Mouse (Mus musculus) brown adipose tissue, adult 24 weeks (tissue): ENCODE measurements around the gene Tmem217. TPM values are rescaled to one million over a fixed set of nuclear protein-coding genes. Genes with fewer than 3 reads are reported as not detected.
A peak's percentile ranks its signal among the peaks of the same experiment; 100 is the strongest.

ENCODE experiments used
- H3K27ac ChIP-seq: fragments of 200-500 bp; replicated peaks from 2 replicates; pipeline ENCODE4 v1.5.1; 2012; ENCODE audit warnings: low read depth, mild to moderate bottlenecking, low read length
- H3K4me1 ChIP-seq: fragments of 200-500 bp; 2 replicates; pipeline ENCODE4 v1.6.1; 2012; ENCODE audit warnings: low read length, mixed read lengths; ENCODE audit not compliant: control insufficient read depth, insufficient read depth, insufficient read length
- H3K4me3 ChIP-seq: fragments of 200-500 bp; 2 replicates; pipeline ENCODE4 v1.5.1; 2012; ENCODE audit warnings: low read depth, mild to moderate bottlenecking, low read length, moderate library complexity; ENCODE audit not compliant: insufficient read depth
- polyA plus RNA-seq: library from polyadenylated mRNA; stranded (reverse); fragments of >200 nt; gene quantifications from 2 replicates; pipeline ENCODE4 v1.2.4, GENCODE M21; 2012; ENCODE audit not compliant: missing spikeins, insufficient read depth, insufficient read length

Tmem217 gene
- polyA plus RNA-seq, 1 experiment, result not detected

DNA sequence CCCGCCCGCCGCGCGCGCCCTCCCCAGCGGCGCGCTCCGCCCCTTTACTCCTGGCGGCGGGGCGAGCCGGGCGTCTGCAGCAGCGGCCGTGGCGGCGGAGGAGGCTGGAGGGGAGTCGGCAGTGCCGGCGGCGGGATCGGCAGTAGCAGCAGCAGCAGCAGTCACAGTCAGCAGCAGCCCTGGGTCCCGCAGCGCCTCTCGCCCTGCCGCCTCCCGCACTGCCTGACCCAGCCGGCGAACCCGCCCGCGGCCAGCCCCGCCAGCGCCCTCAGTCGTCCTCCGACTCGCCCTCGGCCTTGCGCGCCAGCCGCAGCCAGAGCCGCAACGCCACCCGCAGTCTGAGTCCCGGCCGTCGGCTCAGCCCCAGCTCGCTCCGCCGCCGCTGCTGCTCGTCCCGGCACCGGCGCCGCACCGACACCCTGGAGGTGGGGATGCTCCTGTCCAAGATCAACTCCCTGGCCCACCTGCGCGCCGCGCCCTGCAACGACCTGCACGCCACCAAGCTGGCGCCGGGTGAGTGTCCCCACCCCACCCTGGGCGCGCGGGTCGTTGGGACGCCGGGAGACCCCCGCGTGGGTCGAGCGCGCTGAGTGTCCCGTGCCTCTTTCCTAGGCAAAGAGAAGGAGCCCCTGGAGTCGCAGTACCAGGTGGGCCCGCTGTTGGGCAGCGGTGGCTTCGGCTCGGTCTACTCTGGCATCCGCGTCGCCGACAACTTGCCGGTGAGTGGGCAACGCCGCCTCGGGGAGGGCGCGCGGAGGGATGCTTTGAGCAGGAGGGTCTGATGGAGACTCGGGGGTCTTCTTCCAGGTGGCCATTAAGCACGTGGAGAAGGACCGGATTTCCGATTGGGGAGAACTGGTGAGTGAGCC is 61.2 kb downstream of the Tmem217 start, which contains the start of gene Pim1:
Pim1 (plus strand) TSS at position 41 of the 869 bp plus-strand sequence.
- H3K4me3 ChIP-seq, result peak within 1 kb of the TSS; percentile 98
- H3K4me1 ChIP-seq, result 0 out of 2 replicates have a peak, but pooled peaks cover 3% of the 10 kb centered on the region
- H3K27ac ChIP-seq, result peak within 1 kb of the TSS; percentile 88

DNA sequence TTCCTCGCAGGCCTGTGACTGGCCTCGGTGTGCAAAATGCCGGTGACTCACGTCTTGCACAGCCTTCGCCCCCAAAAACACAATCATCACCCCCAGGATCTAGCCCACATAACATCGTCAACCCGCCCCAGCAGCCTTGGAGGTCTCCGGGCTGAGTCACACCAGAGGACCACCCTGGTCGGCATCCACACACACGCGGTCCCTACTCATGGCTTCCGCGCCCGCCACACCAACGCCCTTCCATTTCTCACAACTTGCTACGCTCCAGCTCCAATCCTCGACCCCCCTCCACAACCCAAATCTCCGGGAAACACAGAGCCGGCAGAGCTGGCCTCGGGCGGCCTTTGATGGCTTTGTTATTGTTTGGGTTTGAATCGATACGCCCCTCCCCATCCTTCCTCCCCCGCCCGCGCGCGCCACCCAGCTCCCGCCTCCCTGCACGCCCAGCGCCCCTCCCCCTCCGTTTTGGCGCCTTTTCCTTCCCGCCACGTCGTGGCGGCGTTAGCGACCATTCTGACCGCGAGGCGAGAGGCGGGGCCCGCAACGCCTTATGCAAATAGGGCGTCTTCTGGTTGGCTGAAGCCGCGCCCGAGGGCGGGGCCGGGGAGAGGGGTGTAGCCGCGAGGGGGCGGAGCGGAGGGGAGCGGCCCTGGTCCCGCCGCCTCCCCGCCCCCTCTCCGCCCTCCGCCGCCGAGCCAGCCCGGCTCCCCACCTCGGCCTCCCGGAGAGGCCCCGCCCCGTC is 62.0 kb downstream of the Tmem217 start:
- H3K27ac ChIP-seq, result peak overlapping the region; percentile 88
- 0 out of 2 replicates have a peak, but pooled peaks cover 3% of the 10 kb centered on the region for H3K4me1 ChIP-seq
- H3K4me3 ChIP-seq, result peak overlapping the region; percentile 73

DNA sequence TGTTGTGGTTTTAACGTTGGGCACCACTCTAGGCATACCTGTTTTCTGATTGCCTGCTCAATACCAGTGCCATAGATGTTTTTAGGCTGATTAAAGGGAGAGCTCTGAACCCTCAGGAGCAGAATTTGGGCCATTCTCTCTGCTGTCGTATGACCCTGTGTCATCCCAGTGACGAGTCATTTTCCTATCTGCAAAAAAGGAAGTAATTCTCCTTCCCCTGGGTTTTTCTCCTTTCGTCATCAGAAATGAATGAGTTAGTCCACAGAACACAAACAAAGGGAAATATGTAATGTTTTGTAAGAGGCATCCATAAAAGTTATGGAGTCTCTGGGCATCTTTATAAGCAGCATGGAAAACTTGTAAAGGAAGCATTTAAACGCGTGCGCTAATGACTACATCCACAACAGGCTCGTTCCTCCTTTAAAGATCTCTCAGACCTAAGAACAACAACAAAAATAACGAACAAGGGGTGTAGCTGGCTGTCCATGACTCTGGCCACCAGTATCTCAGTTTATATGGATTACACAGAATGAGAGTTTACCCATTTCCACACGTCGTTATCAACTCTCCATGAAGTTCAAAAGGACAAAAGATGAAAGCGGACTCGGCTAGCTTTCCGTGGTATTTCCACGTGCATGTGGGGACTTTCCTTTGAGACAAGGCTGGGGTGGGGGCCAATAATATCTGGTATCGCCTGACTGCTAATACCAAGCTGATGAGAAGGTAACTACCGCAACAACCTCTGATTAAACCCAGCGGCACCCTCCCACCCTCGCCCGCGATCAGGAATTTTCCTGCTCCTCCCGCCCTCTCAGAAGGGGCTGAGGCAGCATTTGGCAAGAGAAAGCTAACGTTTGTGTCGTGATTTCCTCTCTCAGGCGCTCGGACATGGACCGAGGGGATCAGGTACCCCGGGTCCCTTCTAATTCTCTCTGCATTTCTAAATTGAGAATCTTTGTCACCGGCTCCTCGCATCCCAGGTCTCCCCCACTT is 62.9 kb downstream of the Tmem217 start:
- Histone ChIP-seq H3K4me3 (peak overlapping the region; percentile 73), H3K4me1 (no peaks in the 10 kb centered on the region), H3K27ac (peak overlapping the region; percentile 88)

DNA sequence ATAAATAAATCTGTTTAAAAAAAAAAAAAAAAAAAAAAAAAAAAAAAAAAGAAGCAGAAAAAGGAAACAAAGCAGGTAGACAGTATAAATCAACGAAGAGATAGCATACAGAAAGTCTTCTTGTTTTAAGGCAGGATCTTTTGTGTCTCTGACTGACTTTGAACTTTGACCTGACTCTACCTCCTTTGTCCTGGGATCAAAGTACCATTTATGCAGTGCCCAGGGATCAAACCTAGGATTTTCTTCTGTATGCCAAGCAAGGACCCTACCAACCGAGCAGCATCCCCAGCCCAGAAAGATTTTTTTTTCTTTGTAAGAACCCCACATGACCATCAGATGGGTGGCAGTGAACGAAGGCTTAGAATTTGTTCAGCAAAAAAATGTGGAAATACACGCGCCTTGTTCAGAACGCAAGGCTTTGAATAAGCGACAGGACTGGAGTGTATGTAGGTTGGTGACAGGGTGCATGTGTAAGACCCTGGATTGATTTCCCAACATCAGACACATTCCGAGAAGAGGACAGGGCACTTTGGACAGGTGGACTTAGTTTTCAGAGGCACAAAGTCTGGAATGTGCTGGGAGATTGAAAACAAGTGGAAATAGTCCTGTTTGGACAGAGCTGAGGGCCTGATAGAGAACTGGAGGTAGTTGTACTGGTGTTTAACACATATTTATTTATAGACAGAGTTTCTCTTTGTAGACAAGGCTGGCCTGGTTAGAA is 63.8 kb downstream of the Tmem217 start:
- H3K4me3 ChIP-seq, result no peak overlapping the region
- peak overlapping the region; percentile 1; the same call in 1 of the 2 replicates for H3K27ac ChIP-seq
- no peaks in the 10 kb centered on the region for H3K4me1 ChIP-seq

DNA sequence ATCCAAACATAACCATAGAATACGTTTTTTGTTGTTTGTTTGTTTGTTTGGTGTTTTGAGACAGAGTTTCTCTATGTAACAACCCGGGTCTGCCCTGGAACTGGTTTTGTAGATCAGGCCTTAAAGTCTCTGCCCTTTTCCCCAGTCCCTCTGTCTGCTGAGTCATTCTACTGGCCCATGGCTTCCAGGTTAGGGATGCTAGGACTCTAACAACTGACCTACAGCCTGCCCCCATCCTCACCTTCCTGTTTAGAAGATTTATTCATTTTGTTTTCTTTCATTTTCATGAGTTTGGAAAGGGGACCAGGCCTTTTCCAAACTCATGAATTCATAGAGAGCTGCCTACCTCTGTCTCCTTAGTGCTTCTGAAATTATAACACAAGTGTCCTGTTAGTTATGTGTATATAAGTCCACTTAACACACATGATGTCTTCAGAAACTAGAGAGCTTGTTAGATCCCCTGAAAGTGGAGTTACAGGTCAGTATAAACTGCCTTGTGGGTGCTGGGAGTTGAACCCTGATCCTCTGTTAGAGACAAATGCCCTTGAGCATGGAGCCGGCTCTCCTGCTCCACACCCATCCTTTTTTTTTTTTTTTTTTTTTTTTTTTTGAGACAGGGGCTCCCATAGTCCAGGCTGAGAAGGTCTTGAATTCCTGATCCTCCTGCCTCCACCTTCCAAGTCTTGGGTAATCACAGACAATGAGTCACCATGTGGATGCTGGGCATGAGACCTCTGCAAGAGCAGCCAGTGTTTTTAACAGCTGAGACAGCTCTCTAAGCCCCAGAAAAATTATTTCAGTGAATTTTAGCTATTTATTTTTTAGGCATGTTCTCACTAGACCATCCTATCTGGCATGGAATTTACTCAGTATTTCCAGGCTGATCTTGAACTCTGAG is 66.6 kb downstream of the Tmem217 start:
- Histone ChIP-seq H3K4me1 (no peaks in the 10 kb centered on the region), H3K4me3 (no peak overlapping the region), H3K27ac (peak overlapping the region; percentile 77)

DNA sequence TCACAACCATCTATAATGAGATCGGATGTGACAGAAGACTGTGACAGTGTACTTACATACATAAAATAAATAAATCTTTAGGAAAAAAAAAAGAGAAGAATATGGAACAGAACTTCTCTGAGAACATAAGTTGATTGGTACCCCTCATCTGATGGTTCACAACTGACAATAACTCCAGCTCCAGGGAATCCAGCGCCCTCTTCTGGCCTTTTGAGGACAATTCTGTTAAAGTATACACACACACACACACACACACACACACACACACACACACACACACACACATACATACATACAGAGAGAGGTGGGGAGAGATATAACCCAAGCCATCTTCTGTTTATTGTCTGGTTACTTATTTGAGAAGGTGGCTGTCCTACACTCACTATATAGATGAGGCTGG is 67.8 kb downstream of the Tmem217 start:
- H3K4me3 ChIP-seq, result no peak overlapping the region
- H3K27ac ChIP-seq, result no peak overlapping the region

DNA sequence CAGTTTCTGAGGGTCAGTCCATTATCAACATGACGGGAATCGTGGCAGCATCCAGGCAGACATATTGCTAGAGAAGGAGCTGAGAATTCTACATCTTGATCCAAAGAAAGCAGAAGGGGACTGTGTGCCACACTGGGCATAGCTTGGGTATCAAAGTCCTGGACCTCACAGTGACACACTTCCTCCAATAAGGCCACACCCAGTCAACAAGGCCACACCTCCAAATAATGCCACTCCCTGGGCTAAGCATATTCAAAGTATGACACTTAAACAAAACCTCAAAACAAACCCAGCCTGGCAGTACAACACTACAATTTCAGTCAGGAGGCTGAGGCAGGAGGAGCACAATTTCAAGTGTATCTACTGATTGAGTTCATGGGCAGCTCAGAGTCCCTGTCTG is 68.9 kb downstream of the Tmem217 start:
- H3K27ac ChIP-seq, result no peak overlapping the region
- H3K4me3 ChIP-seq, result no peak overlapping the region
- H3K4me1 ChIP-seq, result no peaks in the 10 kb centered on the region

More for the DNA sequence above, 67.8 kb downstream of the Tmem217 start:
- no peaks in the 10 kb centered on the region for H3K4me1 ChIP-seq

DNA sequence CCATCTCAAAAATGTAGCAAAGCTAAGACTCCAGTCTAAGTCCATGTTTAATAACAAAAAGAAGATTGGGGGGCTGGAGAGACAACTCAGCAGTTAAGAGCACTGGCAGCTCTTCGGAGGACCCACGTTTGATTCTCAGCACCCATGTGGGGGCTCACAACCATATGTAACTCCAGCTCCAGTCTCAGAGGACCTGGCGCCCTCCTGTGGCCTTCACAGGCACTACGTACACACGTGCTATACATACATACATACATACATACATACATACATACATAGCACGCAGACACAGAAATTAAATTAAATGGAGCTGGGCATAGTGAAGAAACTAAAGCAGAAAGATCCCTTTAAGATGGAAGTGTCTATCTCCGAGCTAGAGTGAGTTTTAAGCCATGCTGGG is 69.6 kb downstream of the Tmem217 start:
- Histone ChIP-seq H3K27ac (no peak overlapping the region), H3K4me1 (no peaks in the 10 kb centered on the region), H3K4me3 (no peak overlapping the region)

DNA sequence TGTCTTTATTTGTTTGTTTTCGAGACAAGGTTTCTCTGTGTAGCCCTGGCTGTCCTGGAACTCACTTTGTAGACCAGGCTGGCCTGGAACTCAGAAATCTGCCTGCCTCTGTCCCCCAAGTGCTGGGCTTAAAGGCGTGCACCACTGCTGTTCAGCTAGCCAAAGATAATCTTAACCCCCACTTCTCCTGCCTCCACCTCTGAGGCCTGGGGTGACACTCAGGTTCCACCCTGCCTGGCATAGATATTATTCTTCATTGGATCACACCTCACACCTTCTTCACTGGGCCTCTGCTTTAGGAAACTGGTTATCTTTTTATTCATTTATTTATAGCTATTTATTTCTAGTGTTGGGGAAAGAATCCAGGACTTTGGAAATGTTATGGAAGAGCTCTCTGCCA is 71.9 kb downstream of the Tmem217 start:
- Histone ChIP-seq H3K4me1 (no peaks in the 10 kb centered on the region), H3K4me3 (no peak overlapping the region), H3K27ac (no peak overlapping the region)

DNA sequence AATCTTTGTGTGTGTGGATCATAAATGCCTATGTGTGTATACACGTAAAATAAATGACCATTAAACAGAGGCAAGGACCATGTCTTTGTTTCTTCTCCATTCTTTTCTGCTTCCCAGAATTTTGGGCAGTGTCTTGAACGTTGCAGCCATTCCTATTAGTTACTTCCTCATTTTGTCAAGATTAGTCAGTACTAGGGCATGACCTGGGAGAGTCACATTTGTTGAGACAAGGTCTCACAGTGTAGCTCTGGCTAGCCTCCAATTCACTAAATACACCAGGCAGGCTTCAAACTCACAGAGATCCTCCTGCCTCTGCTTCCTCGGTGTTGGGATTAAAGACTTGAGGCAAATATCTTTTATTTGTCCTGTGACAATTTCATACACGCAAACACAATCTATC is 73.9 kb downstream of the Tmem217 start:
- no peak overlapping the region for H3K4me3 ChIP-seq
- no peaks in the 10 kb centered on the region for H3K4me1 ChIP-seq
- no peak overlapping the region for H3K27ac ChIP-seq

DNA sequence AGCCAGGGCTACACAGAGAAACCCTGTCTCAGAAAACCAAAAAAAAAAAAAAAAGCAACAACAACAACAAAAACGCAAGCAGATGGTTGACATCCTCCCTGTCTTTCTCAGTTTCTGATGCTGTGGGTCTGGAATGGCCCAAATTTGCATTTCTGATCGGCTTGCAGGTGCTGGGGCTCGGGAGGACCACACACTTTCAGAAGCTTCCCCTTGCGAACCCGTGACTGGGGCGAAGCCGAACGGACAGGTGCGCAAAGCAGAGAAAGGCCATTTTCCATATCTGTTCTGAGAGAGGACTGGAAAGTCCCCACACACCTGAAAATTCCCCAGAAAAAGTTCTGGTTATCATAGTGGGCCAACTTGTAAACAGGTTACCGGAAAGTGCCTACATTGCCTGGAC is 74.8 kb downstream of the Tmem217 start:
- H3K4me1 ChIP-seq, result no peaks in the 10 kb centered on the region
- H3K27ac ChIP-seq, result no peak overlapping the region
- no peak overlapping the region for H3K4me3 ChIP-seq

DNA sequence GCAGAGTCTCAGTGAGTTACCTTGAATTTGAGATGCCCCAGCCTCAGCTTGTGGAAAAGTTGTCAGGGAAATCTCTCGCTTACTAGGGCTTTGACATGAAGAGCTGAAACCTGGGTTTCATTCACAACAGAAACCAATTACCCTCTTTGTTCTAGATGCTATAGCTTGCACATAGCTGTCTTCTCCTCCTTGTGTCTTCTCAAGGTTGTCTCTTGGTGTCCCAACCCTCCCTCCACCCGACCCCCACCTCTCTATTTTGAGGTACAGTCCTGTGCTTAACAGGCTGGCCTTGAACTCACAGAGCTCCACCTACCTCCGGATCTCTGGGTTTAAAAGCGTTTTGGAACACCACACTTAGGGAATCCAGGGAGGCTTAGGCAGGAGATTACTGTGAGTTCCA is 75.7 kb downstream of the Tmem217 start:
- Histone ChIP-seq H3K27ac (no peak overlapping the region), H3K4me1 (no peaks in the 10 kb centered on the region), H3K4me3 (no peak overlapping the region)
